Mouse (Mus musculus): Measurements from ENCODE around the gene Pcf11. TPM values are rescaled to one million over a fixed set of nuclear protein-coding genes. Genes with fewer than 3 reads are reported as not detected.
A peak's percentile ranks its signal among the peaks of the same experiment; 100 is the strongest.

The Pcf11 gene
- polyA plus RNA-seq (2016; fragmentation: Nextera tagmentation; extraction: Ambion mirVana), result 13.9 and 16.5 TPM in 2 replicates

- peak; percentile 99 for DNase-seq (ENCODE audit: low spot score)
- peak within 1 kb of the TSS; percentile 99 for H3K27ac ChIP-seq
- WGBS, result under 1% methylated on average over 88 of the region's 88 CpGs
- H3K9me3 ChIP-seq, result no peaks in the 10 kb centered on the region
- H3K36me3 ChIP-seq, result peaks cover 8% of the 10 kb centered on the region; the same call in 1 of the 2 replicates
- no peaks in the 10 kb centered on the region for H3K27me3 ChIP-seq (ENCODE audit: insufficient read depth, poor library complexity, severe bottlenecking)
- peaks cover 22% of the 10 kb centered on the region for H3K4me1 ChIP-seq (replicated peaks)
- peak within 1 kb of the TSS; percentile 86 for H3K4me3 ChIP-seq
These were observed at the start of gene Pcf11 for GRCm38 (mm10) chr7:92669507-92670471. Gene Pcf11, minus strand, starts transcription at chr7:92669934.

GRCm38 (mm10) chr7:92715055-92715454, 45.3 kb upstream of the Pcf11 start:
- WGBS, result 87% methylated on average over 1 of the region's 1 CpGs

GRCm38 (mm10) chr7:92711593-92711992, 41.9 kb upstream of the Pcf11 start:
- 86% methylated on average over 3 of the region's 3 CpGs for WGBS
- H3K4me1 ChIP-seq (replicated peaks), result no peaks in the 10 kb centered on the region
- H3K36me3 ChIP-seq, result no peaks in the 10 kb centered on the region
- no peak overlapping the region for H3K27ac ChIP-seq
- no peaks in the 10 kb centered on the region for H3K9me3 ChIP-seq
- DNase-seq (ENCODE audit: low spot score), result no peak
- H3K4me3 ChIP-seq, result no peak overlapping the region
- no peaks in the 10 kb centered on the region for H3K27me3 ChIP-seq (ENCODE audit: insufficient read depth, poor library complexity, severe bottlenecking)

More at GRCm38 (mm10) chr7:92715055-92715454, 45.3 kb upstream of the Pcf11 start:
- Histone ChIP-seq H3K36me3 (no peaks in the 10 kb centered on the region), H3K4me1 (replicated peaks) (no peaks in the 10 kb centered on the region), H3K4me3 (no peak overlapping the region), H3K27ac (no peak overlapping the region), H3K9me3 (no peaks in the 10 kb centered on the region), H3K27me3 (ENCODE audit: insufficient read depth, poor library complexity, severe bottlenecking) (no peaks in the 10 kb centered on the region)
- DNase-seq (ENCODE audit: low spot score), result no peak

- Histone ChIP-seq H3K4me3 (no peak overlapping the region), H3K9me3 (no peaks in the 10 kb centered on the region), H3K36me3 (no peaks in the 10 kb centered on the region), H3K27me3 (ENCODE audit: insufficient read depth, poor library complexity, severe bottlenecking) (no peaks in the 10 kb centered on the region), H3K27ac (no peak overlapping the region), H3K4me1 (replicated peaks) (no peaks in the 10 kb centered on the region)
- 43% methylated on average over 2 of the region's 2 CpGs for WGBS
- no peak for DNase-seq (ENCODE audit: low spot score)
These were observed 39.8 kb upstream of the Pcf11 start for GRCm38 (mm10) chr7:92709573-92709972.

- H3K36me3 ChIP-seq, result no peaks in the 10 kb centered on the region
- H3K27ac ChIP-seq, result no peak overlapping the region
- H3K9me3 ChIP-seq, result no peaks in the 10 kb centered on the region
- 79% methylated on average over 12 of the region's 12 CpGs for WGBS
- H3K4me1 ChIP-seq (replicated peaks), result no peaks in the 10 kb centered on the region
- H3K4me3 ChIP-seq, result no peak overlapping the region
- no peak for DNase-seq (ENCODE audit: low spot score)
- no peaks in the 10 kb centered on the region for H3K27me3 ChIP-seq (ENCODE audit: insufficient read depth, poor library complexity, severe bottlenecking)
These were observed 37.0 kb upstream of the Pcf11 start for GRCm38 (mm10) chr7:92706711-92707110.

- Histone ChIP-seq H3K4me3 (no peak overlapping the region), H3K9me3 (no peaks in the 10 kb centered on the region), H3K27ac (no peak overlapping the region), H3K27me3 (ENCODE audit: insufficient read depth, poor library complexity, severe bottlenecking) (no peaks in the 10 kb centered on the region), H3K4me1 (replicated peaks) (no peaks in the 10 kb centered on the region), H3K36me3 (no peaks in the 10 kb centered on the region)
- no peak for DNase-seq (ENCODE audit: low spot score)
- 77% methylated on average over 2 of the region's 2 CpGs for whole genome bisulfite sequencing
These were observed 35.8 kb upstream of the Pcf11 start for GRCm38 (mm10) chr7:92705534-92705933.

GRCm38 (mm10) chr7:92703661-92704060, 33.9 kb upstream of the Pcf11 start:
- 76% methylated on average over 1 of the region's 1 CpGs for WGBS
- no peak overlapping the region for H3K4me3 ChIP-seq
- no peaks in the 10 kb centered on the region for H3K27me3 ChIP-seq (ENCODE audit: insufficient read depth, poor library complexity, severe bottlenecking)
- no peaks in the 10 kb centered on the region for H3K36me3 ChIP-seq
- no peaks in the 10 kb centered on the region for H3K9me3 ChIP-seq
- no peaks in the 10 kb centered on the region for H3K4me1 ChIP-seq (replicated peaks)
- DNase-seq (ENCODE audit: low spot score), result no peak
- no peak overlapping the region for H3K27ac ChIP-seq

GRCm38 (mm10) chr7:92698770-92699169, 29.0 kb upstream of the Pcf11 start:
- no peaks in the 10 kb centered on the region for H3K9me3 ChIP-seq
- H3K4me3 ChIP-seq, result no peak overlapping the region
- DNase-seq (ENCODE audit: low spot score), result no peak
- no peaks in the 10 kb centered on the region for H3K36me3 ChIP-seq
- H3K27ac ChIP-seq, result no peak overlapping the region
- 82% methylated on average over 5 of the region's 5 CpGs for WGBS
- H3K4me1 ChIP-seq (replicated peaks), result peaks cover 7% of the 10 kb centered on the region
- no peaks in the 10 kb centered on the region for H3K27me3 ChIP-seq (ENCODE audit: insufficient read depth, poor library complexity, severe bottlenecking)

GRCm38 (mm10) chr7:92696395-92696794, 26.7 kb upstream of the Pcf11 start:
- no peak overlapping the region for H3K4me3 ChIP-seq
- H3K27me3 ChIP-seq (ENCODE audit: insufficient read depth, poor library complexity, severe bottlenecking), result no peaks in the 10 kb centered on the region
- 0 out of 2 replicates have a peak overlapping the region, but pooled peaks have one; percentile 0 for H3K27ac ChIP-seq
- DNase-seq (ENCODE audit: low spot score), result peak; percentile 15
- peaks cover 7% of the 10 kb centered on the region for H3K4me1 ChIP-seq (replicated peaks)
- no peaks in the 10 kb centered on the region for H3K36me3 ChIP-seq
- 52% methylated on average over 3 of the region's 3 CpGs for WGBS
- H3K9me3 ChIP-seq, result no peaks in the 10 kb centered on the region

GRCm38 (mm10) chr7:92689101-92689500, 19.4 kb upstream of the Pcf11 start:
- no peaks in the 10 kb centered on the region for H3K4me1 ChIP-seq (replicated peaks)
- H3K27ac ChIP-seq, result no peak overlapping the region
- WGBS, result 83% methylated on average over 2 of the region's 2 CpGs
- H3K27me3 ChIP-seq (ENCODE audit: insufficient read depth, poor library complexity, severe bottlenecking), result no peaks in the 10 kb centered on the region
- H3K4me3 ChIP-seq, result no peak overlapping the region
- no peaks in the 10 kb centered on the region for H3K9me3 ChIP-seq
- no peaks in the 10 kb centered on the region for H3K36me3 ChIP-seq
- DNase-seq (ENCODE audit: low spot score), result no peak

- DNase-seq (ENCODE audit: low spot score), result no peak
- no peak overlapping the region for H3K27ac ChIP-seq
- H3K9me3 ChIP-seq, result no peaks in the 10 kb centered on the region
- WGBS, result 86% methylated on average over 2 of the region's 2 CpGs
- no peaks in the 10 kb centered on the region for H3K36me3 ChIP-seq
- H3K4me3 ChIP-seq, result no peak overlapping the region
- no peaks in the 10 kb centered on the region for H3K4me1 ChIP-seq (replicated peaks)
- H3K27me3 ChIP-seq (ENCODE audit: insufficient read depth, poor library complexity, severe bottlenecking), result no peaks in the 10 kb centered on the region
These were observed 18.6 kb upstream of the Pcf11 start for GRCm38 (mm10) chr7:92688299-92688669.

- no peaks in the 10 kb centered on the region for H3K4me1 ChIP-seq (replicated peaks)
- no peak overlapping the region for H3K4me3 ChIP-seq
- DNase-seq (ENCODE audit: low spot score), result no peak
- H3K27me3 ChIP-seq (ENCODE audit: insufficient read depth, poor library complexity, severe bottlenecking), result no peaks in the 10 kb centered on the region
- 86% methylated on average over 5 of the region's 5 CpGs for WGBS
- H3K36me3 ChIP-seq, result no peaks in the 10 kb centered on the region
- H3K27ac ChIP-seq, result no peak overlapping the region
- no peaks in the 10 kb centered on the region for H3K9me3 ChIP-seq
These were observed 18.0 kb upstream of the Pcf11 start for GRCm38 (mm10) chr7:92687556-92688298.

- Histone ChIP-seq H3K9me3 (no peaks in the 10 kb centered on the region), H3K4me1 (replicated peaks) (no peaks in the 10 kb centered on the region), H3K4me3 (no peak overlapping the region), H3K27me3 (ENCODE audit: insufficient read depth, poor library complexity, severe bottlenecking) (no peaks in the 10 kb centered on the region), H3K36me3 (no peaks in the 10 kb centered on the region), H3K27ac (no peak overlapping the region)
- no peak for DNase-seq (ENCODE audit: low spot score)
- WGBS, result 85% methylated on average over 4 of the region's 4 CpGs
These were observed 7.6 kb upstream of the Pcf11 start for GRCm38 (mm10) chr7:92677346-92677745.
